Mouse (Mus musculus) ES-Bruce4 (cell line): ENCODE measurements around the gene Rchy1. TPM values are rescaled to one million over a fixed set of nuclear protein-coding genes. Genes with fewer than 3 reads are reported as not detected.

ENCODE experiments used
- H3K27ac ChIP-seq: 2 replicates; pipeline ENCODE4 v1.5.1; 2012; ENCODE audit warnings: low read length, inconsistent platforms; ENCODE audit not compliant: insufficient read depth
- H3K27me3 ChIP-seq: 2 replicates; pipeline ENCODE4 v1.6.1; 2012; ENCODE audit warnings: mild to moderate bottlenecking, low read length, inconsistent platforms; ENCODE audit not compliant: control insufficient read depth, poor library complexity, insufficient read depth, severe bottlenecking
- H3K36me3 ChIP-seq: 2 replicates; pipeline ENCODE4 v1.6.1; 2012; ENCODE audit warnings: inconsistent platforms, mild to moderate bottlenecking, low read length, moderate library complexity; ENCODE audit not compliant: control insufficient read depth, poor library complexity, insufficient read depth, severe bottlenecking
- H3K4me1 ChIP-seq: one replicate; pipeline ENCODE4 v1.8.1; 2011; ENCODE audit warnings: low read length; ENCODE audit not compliant: control insufficient read depth, insufficient read depth
- H3K4me3 ChIP-seq: 2 replicates; pipeline ENCODE4 v1.5.1; 2011; ENCODE audit warnings: low read depth, mild to moderate bottlenecking, low read length
- H3K9ac ChIP-seq: 2 replicates; pipeline ENCODE4 v1.6.1; 2012; ENCODE audit warnings: low read depth, mild to moderate bottlenecking, inconsistent platforms; ENCODE audit not compliant: poor library complexity, severe bottlenecking
- H3K9me3 ChIP-seq: replicated peaks from 2 replicates; pipeline ENCODE4 v1.6.1; 2012; ENCODE audit warnings: mild to moderate bottlenecking, low read length, inconsistent platforms; ENCODE audit not compliant: control insufficient read depth, poor library complexity, insufficient read depth, severe bottlenecking
- CTCF ChIP-seq: IDR thresholded peaks from one replicate; pipeline ENCODE4 v1.8.1; 2011; ENCODE audit warnings: low read depth, low read length
- EP300 ChIP-seq: IDR thresholded peaks from 2 replicates; pipeline ENCODE4 v1.6.1; 2011; ENCODE audit warnings: low read depth, low read length; ENCODE audit not compliant: insufficient read depth
- POLR2A ChIP-seq: IDR thresholded peaks from one replicate; pipeline ENCODE4 v1.8.1; 2011; ENCODE audit warnings: low read length; ENCODE audit not compliant: insufficient read depth
- polyA plus RNA-seq: library from polyadenylated mRNA; stranded (reverse); fragments of >200 nt; gene quantifications from 2 replicates; pipeline ENCODE4 v1.2.4, GENCODE M21; 2011; ENCODE audit warnings: low read depth; ENCODE audit not compliant: missing spikeins, insufficient read depth, insufficient read length

Rchy1 gene
- polyA plus RNA-seq, 1 experiment, result 35.8 TPM

DNA sequence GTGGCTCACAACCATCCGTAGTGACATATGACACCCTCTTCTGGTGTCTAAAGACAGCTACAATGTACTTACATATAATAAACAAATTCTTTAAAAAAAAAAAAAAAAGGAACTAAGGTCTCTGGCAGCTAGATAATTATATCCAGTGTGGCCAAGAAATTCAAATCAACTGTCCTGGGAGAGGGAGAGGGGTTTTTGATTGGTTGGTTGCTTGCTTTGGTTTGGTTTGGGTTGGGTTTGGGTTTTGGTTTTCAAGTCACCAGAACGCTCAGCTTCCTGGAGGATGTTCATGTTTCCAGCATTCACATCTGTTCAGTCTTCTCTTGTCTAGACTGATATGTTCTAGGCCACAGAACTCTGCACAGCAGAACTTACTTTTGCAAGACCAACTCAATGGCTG is 30.2 kb upstream of the Rchy1 start:
- no peak overlapping the region for H3K9ac ChIP-seq
- no peaks in the 10 kb centered on the region; the same call in 1 of the 2 replicates for H3K9me3 ChIP-seq
- no peaks in the 10 kb centered on the region for H3K36me3 ChIP-seq

DNA sequence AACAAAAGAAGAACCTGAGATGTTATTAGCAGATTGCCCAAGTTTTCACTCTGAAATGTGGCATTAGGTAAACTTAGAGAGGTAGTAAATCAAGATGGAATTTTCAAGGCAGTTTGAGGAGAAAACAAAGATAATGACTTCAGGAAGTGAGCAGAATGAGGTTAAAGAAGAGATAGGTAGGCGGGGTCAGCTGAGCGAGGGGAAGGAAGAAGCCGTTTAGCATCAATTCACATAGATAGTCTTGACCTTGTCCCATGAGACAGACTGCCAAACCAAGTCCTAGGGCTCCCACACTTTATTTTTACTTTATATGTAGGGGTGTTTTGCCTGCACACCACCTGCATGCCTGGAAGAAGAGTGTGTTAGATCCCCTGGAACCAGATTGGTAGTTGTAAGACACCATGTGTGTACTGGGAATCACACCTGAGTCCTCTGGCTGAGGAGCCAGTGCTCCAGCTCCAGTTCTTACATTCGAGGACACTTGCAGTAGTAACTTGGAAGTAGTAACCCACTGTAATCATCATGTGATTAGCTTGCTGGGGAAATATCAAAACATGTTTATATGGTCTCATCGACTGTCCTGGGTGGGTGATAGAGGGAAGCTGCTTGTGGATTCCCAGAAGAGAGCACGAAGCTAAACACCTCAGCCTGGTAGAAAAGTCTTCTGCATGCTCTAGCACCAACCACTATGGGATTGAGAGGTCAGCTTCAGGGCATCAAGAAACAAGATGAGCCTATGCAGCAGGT is 28.5 kb upstream of the Rchy1 start:
- no peaks in the 10 kb centered on the region for H3K4me1 ChIP-seq
- no peak overlapping the region for H3K4me3 ChIP-seq
- H3K36me3 ChIP-seq, result no peaks in the 10 kb centered on the region
- TF ChIP-seq EP300, result no peak
- no peak for TF ChIP-seq CTCF
- no peak for TF ChIP-seq POLR2A
- no peak overlapping the region for H3K9ac ChIP-seq
- H3K27me3 ChIP-seq, result no peaks in the 10 kb centered on the region
- no peaks in the 10 kb centered on the region; the same call in 1 of the 2 replicates for H3K9me3 ChIP-seq
- H3K27ac ChIP-seq, result no peak overlapping the region

More for the DNA sequence above, 30.2 kb upstream of the Rchy1 start:
- H3K4me3 ChIP-seq, result no peak overlapping the region
- TF ChIP-seq POLR2A (no peak), CTCF (no peak), EP300 (no peak)
- H3K4me1 ChIP-seq, result no peaks in the 10 kb centered on the region
- H3K27ac ChIP-seq, result no peak overlapping the region
- no peaks in the 10 kb centered on the region for H3K27me3 ChIP-seq

DNA sequence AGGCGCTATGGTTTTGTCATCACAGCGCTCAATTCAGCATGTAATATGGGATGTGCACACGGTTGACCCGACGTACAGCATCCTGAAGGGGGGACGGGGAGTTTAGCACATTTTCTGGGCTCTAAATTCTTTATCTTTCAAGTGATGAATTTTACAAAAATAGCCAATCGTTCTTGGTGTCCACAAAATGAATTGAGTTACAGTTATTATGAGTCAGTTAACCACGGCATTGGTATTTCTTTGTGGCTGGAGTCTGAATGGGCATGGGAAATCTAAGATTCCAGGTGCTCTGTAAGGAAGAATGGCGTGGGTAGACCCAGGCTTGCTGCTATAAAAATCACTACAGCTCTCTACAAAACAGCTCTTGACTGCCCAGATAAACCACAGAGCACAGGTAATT is 26.4 kb upstream of the Rchy1 start:
- Histone ChIP-seq H3K27ac (no peak overlapping the region), H3K4me3 (no peak overlapping the region), H3K36me3 (no peaks in the 10 kb centered on the region), H3K9ac (no peak overlapping the region), H3K4me1 (no peaks in the 10 kb centered on the region), H3K27me3 (no peaks in the 10 kb centered on the region), H3K9me3 (peaks cover 3% of the 10 kb centered on the region)
- no peak for TF ChIP-seq POLR2A
- TF ChIP-seq CTCF, result no peak

DNA sequence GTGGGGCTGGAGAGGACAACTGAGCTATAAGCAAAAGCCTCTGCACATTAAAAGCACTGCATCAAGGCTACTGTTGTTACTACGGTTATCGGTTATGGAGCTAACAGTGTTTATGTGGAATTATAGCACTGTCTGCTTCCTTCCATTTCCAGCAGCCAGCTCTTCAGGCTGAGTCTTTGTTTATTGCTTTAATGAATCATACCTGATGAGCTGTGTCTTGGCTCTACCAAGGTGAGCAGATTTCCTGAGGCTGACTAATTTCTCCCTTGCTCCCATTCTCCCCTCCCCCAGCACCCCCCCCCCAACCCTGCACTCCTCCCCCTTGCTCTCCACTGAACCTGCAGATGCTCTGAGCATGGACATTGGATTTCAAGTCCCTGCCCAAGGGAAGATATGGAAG is 24.9 kb upstream of the Rchy1 start:
- Histone ChIP-seq H3K27ac (no peak overlapping the region), H3K4me3 (no peak overlapping the region), H3K9me3 (peaks cover 3% of the 10 kb centered on the region), H3K4me1 (no peaks in the 10 kb centered on the region), H3K27me3 (no peaks in the 10 kb centered on the region), H3K9ac (no peak overlapping the region), H3K36me3 (no peaks in the 10 kb centered on the region)
- no peak for TF ChIP-seq POLR2A
- TF ChIP-seq CTCF, result no peak
- TF ChIP-seq EP300, result no peak

DNA sequence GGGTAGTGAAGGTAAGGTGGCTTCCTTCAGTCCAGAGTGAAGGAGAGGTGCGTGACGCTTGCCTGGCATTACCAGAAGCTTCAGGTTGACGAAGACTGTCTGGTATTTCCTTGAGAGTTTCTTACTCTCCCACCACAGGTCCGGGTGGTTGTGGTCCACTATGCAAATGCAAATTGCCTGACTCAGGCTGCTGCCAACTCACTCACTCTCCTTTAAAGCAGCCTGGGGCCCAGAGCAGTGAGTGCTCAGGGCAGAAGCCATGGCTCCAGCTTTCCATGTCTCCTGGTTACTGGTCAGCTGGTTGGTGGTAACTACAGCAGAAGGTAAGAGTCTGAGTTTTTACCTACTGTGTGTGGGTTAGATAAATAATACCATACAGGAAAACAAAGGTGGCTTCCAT is 24.4 kb upstream of the Rchy1 start, which contains the start of gene Odaph:
TSS of gene Odaph (plus strand) at position 240 of the 400 bp plus-strand sequence.
- Histone ChIP-seq H3K27me3 (no peaks in the 10 kb centered on the region), H3K9me3 (peaks cover 3% of the 10 kb centered on the region), H3K4me1 (no peaks in the 10 kb centered on the region), H3K27ac (no peak within 1 kb of the TSS), H3K4me3 (no peak within 1 kb of the TSS), H3K36me3 (no peaks in the 10 kb centered on the region), H3K9ac (no peak within 1 kb of the TSS)
- TF ChIP-seq EP300, result no peak

DNA sequence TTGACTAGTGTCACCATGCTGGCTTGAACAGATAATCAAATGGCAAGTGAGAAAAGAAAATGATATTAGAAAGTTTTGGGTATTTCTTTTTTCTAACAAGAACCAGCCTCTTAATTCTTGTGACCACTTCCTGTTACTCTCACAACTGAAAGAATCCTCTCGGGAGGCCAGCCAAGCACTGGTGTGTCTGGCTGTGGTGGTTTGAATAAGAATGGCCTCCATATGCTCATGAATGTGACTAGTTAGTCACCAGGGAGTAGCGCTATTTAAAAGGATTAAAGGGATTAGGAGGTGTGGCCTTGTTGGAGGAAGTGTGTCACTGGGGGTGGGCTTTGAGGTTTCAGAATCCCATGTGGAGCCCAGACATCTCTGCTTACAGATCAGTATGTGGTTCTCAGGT is 22.9 kb upstream of the Rchy1 start:
- no peak overlapping the region for H3K4me3 ChIP-seq
- H3K4me1 ChIP-seq, result no peaks in the 10 kb centered on the region
- H3K9me3 ChIP-seq, result peaks cover 3% of the 10 kb centered on the region
- TF ChIP-seq CTCF (no peak), POLR2A (no peak), EP300 (no peak)
- no peak overlapping the region for H3K9ac ChIP-seq
- no peaks in the 10 kb centered on the region for H3K36me3 ChIP-seq
- no peaks in the 10 kb centered on the region for H3K27me3 ChIP-seq
- no peak overlapping the region for H3K27ac ChIP-seq
